Mouse (Mus musculus) embryonic fibroblast, embryonic 13.5 days (primary cell): ENCODE measurements at regions not wholly inside any gene's neighbourhood (a gene's known extent, or its start where the extent isn't known, plus 50 kb on each side); places are given as distances from the start of the nearest gene placed in this dataset.

Source experiments
- CTCF ChIP-seq: IDR thresholded peaks from 2 replicates; pipeline ENCODE4 v1.5.1; 2011; ENCODE audit warnings: mild to moderate bottlenecking, control low read depth, low read length, moderate library complexity, borderline replicate concordance; ENCODE audit not compliant: insufficient read depth
- POLR2A ChIP-seq: IDR thresholded peaks from 2 replicates; pipeline ENCODE4 v1.6.1; 2011; ENCODE audit warnings: low read depth, mild to moderate bottlenecking, control low read depth, low read length, moderate library complexity

DNA sequence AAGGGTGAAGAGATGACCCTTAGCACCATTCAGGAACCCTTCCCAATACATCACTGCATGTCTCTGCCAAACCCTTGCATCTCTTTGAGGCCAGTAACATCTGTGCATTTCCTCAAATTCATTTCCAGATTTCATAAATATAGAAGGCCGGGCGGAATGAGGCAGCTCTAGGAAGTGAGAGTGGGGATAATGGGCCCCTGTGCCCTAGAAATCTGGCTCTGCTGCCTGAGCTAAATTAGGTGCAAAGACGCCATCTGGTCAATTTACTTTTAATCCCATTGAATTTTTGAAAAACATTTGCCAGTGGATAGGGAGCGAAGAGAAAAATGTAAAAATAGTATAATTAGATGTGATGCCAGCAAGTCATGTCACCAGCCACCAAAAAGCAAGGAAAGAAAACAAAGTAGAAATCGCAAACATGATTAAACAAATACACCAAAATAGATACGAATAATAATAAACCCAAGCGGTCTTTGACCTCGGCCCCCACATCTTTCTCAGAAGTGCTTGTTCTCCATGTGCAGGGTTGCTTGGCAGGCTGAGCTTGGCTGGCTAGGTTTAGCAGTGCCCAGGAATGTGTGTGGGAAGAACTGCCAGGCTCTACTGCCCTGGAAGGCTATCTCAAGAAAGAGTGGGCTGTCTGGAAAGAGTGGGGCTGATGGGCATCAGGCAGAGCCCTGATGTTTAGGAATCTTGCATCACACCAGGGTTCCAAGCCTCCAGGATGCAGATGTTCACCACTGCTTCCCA, 205.7 kb downstream of the Adamts15 start:
- TF ChIP-seq CTCF (no peak), POLR2A (no peak)
